ENCODE assay signal across 8 mouse cellular contexts in the genomic region with DNA sequence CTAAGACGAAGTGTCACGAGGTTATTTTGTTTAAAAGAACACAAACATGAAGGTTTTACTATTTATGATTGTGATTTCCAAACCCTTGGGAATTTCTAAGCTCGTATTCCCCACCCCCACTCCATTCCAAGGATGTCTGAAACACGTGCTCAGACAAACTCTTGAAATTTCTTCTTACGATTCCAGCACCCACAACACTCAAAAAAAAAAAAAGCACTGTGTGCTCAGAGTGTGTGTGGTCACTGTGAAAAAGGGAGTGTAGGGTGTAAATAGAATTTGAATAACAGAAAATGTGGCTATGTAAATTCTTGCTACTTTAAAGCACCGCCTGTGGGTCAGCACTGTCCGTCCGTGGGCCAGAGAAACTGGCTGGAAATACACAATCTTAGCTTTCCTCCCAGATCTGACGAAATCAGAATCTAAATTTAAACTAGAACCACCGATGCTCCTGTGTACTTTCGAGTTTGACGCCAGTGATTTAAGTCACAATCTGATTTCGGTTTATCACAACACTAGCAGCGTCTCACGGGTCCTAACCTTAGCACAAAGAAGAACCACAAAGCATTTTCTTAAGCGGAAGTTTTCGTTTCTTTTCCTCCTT. TPM values are rescaled to one million over a fixed set of nuclear protein-coding genes. Genes with fewer than 3 reads are reported as not detected.
A peak's percentile ranks its signal among the peaks of the same experiment; 100 is the strongest.
DNase-seq lines count a peak whose midpoint lies in the region; ATAC-seq and TF ChIP-seq lines count a peak whose summit lies in the region.

No protein-coding gene starts in this region.

- H3K4me3 ChIP-seq in layer of hippocampus, adult 2 months = peak overlapping the region; percentile 68
- peak overlapping the region; percentile 99 for H3K4me3 ChIP-seq in bone marrow macrophage, adult 2 months (ENCODE audit: insufficient read depth, low read length)
- peak overlapping the region; percentile 72 for H3K4me3 ChIP-seq in heart, postnatal 0 days (ENCODE audit: low read depth, low read length)
- H3K4me3 ChIP-seq in lung, embryonic 14.5 days (ENCODE audit: low read depth, low read length) = peak overlapping the region; percentile 62
- peak overlapping the region; percentile 54 for H3K4me3 ChIP-seq in stomach, embryonic 14.5 days (ENCODE audit: low read depth, low read length)

- H3K9ac ChIP-seq in heart, postnatal 0 days (replicated peaks; ENCODE audit: low read depth, low read length) = peak overlapping the region; percentile 78
- H3K9ac ChIP-seq in lung, embryonic 14.5 days = peak overlapping the region; percentile 88
- peak overlapping the region; percentile 43 for H3K9ac ChIP-seq in stomach, embryonic 14.5 days (replicated peaks; ENCODE audit: low read depth, low read length)

- no peak for TF ChIP-seq CTCF in layer of hippocampus, adult 2 months (conservative IDR thresholded peaks at IDR 0.05)
- TF ChIP-seq CTCF in bone marrow macrophage, adult 2 months (IDR thresholded peaks at IDR 0.05; ENCODE audit: low read depth, low read length) = no peak
- no peak for TF ChIP-seq CTCF in heart, postnatal 0 days (IDR thresholded peaks at IDR 0.05; ENCODE audit: low read depth)
- no peak for TF ChIP-seq CTCF in lung, embryonic 14.5 days (IDR thresholded peaks at IDR 0.05; ENCODE audit: low read depth)

- 15% methylated on average over 17 of the region's 17 CpGs for WGBS in heart, postnatal 0 days
- WGBS in lung, embryonic 14.5 days = 13% methylated on average over 17 of the region's 17 CpGs
- WGBS in stomach, embryonic 14.5 days = 20% methylated on average over 17 of the region's 17 CpGs

- DNase-seq in layer of hippocampus, adult 2 months (ENCODE audit: low spot score in 2 of 2) = no peak
- DNase-seq in layer of hippocampus, adult 9-10 months (ENCODE audit: low spot score) = no peak
- no peak for DNase-seq in heart, postnatal 0 days (ENCODE audit: low spot score)
- peak; percentile 62 for DNase-seq in lung, embryonic 14.5 days
- DNase-seq in cerebellum, adult 11 months = no peak
- no peak for DNase-seq in spleen, postnatal 4 days (ENCODE audit: low spot score in 2 of 2)

- no peaks in the 10 kb centered on the region for H3K9me3 ChIP-seq in heart, postnatal 0 days (replicated peaks; ENCODE audit: control insufficient read depth, low read length)
- no peaks in the 10 kb centered on the region for H3K9me3 ChIP-seq in lung, embryonic 14.5 days (ENCODE audit: low read depth, low read length)
- H3K9me3 ChIP-seq in stomach, embryonic 14.5 days (ENCODE audit: control insufficient read depth, low read depth, low read length) = no peaks in the 10 kb centered on the region

- peak overlapping the region; percentile 64 for H3K4me2 ChIP-seq in heart, postnatal 0 days (ENCODE audit: low read depth, low read length)
- peak overlapping the region; percentile 63 for H3K4me2 ChIP-seq in lung, embryonic 14.5 days
- H3K4me2 ChIP-seq in stomach, embryonic 14.5 days (replicated peaks; ENCODE audit: low read depth, low read length) = peak overlapping the region; percentile 41

- H3K36me3 ChIP-seq in heart, postnatal 0 days (replicated peaks; ENCODE audit: control insufficient read depth, insufficient read depth, low read length) = no peaks in the 10 kb centered on the region
- no peaks in the 10 kb centered on the region for H3K36me3 ChIP-seq in lung, embryonic 14.5 days (ENCODE audit: insufficient read depth)
- H3K36me3 ChIP-seq in stomach, embryonic 14.5 days (ENCODE audit: control insufficient read depth, insufficient read depth, low read length) = no peaks in the 10 kb centered on the region

- ATAC-seq in heart, postnatal 0 days (ENCODE audit: insufficient read depth, low read depth) = no peak
- ATAC-seq in lung, embryonic 14.5 days (ENCODE audit: insufficient read depth) = peak; percentile 27; the same call in 1 of the 2 replicates
- no peak for ATAC-seq in stomach, embryonic 14.5 days (ENCODE audit: insufficient number of reproducible peaks, insufficient read depth, low FRiP score, low read depth)

- no peaks in the 10 kb centered on the region for H3K27me3 ChIP-seq in heart, postnatal 0 days (ENCODE audit: control insufficient read depth, insufficient read depth, low read length)
- H3K27me3 ChIP-seq in lung, embryonic 14.5 days (ENCODE audit: insufficient read depth, low read length) = no peaks in the 10 kb centered on the region
- no peaks in the 10 kb centered on the region for H3K27me3 ChIP-seq in stomach, embryonic 14.5 days (ENCODE audit: control insufficient read depth, insufficient read depth, low read length)

- H3K4me1 ChIP-seq in bone marrow macrophage, adult 2 months (ENCODE audit: control insufficient read depth, insufficient read depth, low read length) = peaks cover 7% of the 10 kb centered on the region
- no peaks in the 10 kb centered on the region for H3K4me1 ChIP-seq in heart, postnatal 0 days (ENCODE audit: control insufficient read depth, insufficient read depth)
- no peaks in the 10 kb centered on the region for H3K4me1 ChIP-seq in lung, embryonic 14.5 days (ENCODE audit: insufficient read depth)
- no peaks in the 10 kb centered on the region for H3K4me1 ChIP-seq in stomach, embryonic 14.5 days (ENCODE audit: control insufficient read depth, insufficient read depth, low read length)

- TF ChIP-seq POLR2A in bone marrow macrophage, adult 2 months (IDR thresholded peaks at IDR 0.05; ENCODE audit: borderline replicate concordance, low read depth, low read length) = no peak

- no peak for TF ChIP-seq EP300 in heart, postnatal 0 days (IDR thresholded peaks at IDR 0.05; ENCODE audit: low read depth)

- H3K27ac ChIP-seq in layer of hippocampus, adult 2 months = peak overlapping the region; percentile 95
- peak overlapping the region; percentile 97 for H3K27ac ChIP-seq in bone marrow macrophage, adult 2 months (ENCODE audit: insufficient read depth, low read depth, low read length)
- H3K27ac ChIP-seq in heart, postnatal 0 days (ENCODE audit: low read depth) = peak overlapping the region; percentile 95
- peak overlapping the region; percentile 95 for H3K27ac ChIP-seq in lung, embryonic 14.5 days (ENCODE audit: low read depth)
- H3K27ac ChIP-seq in stomach, embryonic 14.5 days (ENCODE audit: low read length) = peak overlapping the region; percentile 66

RNA-seq across cellular contexts. Expression of a gene that starts 0.8 kb away (rescaled TPM):
- total RNA-seq in layer of hippocampus, adult 2 months (2021) = 10 to 100 TPM; 34.0 to 34.1 TPM
- 23.8 and 26.7 TPM in 2 replicates for polyA plus RNA-seq in bone marrow macrophage, adult 2 months (2012; ENCODE audit: insufficient read depth, insufficient read length, missing spikeins)
- 2.5 and 3.9 TPM in 2 replicates for total RNA-seq in heart, postnatal 0 days (2014; rRNA removed; ENCODE audit: low replicate concordance)
- polyA plus RNA-seq in heart, postnatal 0 days (2015; fragmentation: Nextera tagmentation; extraction: Ambion mirVana) = 7.4 and 8.5 TPM in 2 replicates
- polyA plus RNA-seq in lung, embryonic 14.5 days (2014; fragmentation: Nextera tagmentation; extraction: Ambion mirVana) = 24.8 and 25.3 TPM in 2 replicates
- 23.5 and 24.3 TPM in 2 replicates for polyA plus RNA-seq in stomach, embryonic 14.5 days (2014; fragmentation: Nextera tagmentation; extraction: Ambion mirVana)

RNA-seq across cellular contexts. Expression of a gene that starts 28.9 kb away (rescaled TPM):
- under 1 TPM in 1 of 2 experiments, not detected in 1; 0.93 TPM for total RNA-seq in layer of hippocampus, adult 2 months (2021)
- polyA plus RNA-seq in bone marrow macrophage, adult 2 months (2012; ENCODE audit: insufficient read depth, insufficient read length, missing spikeins) = 2.5 and 3.0 TPM in 2 replicates
- 1.4 and 2.6 TPM in 2 replicates for total RNA-seq in heart, postnatal 0 days (2014; rRNA removed; ENCODE audit: low replicate concordance)
- 1.6 and 1.7 TPM in 2 replicates for polyA plus RNA-seq in heart, postnatal 0 days (2015; fragmentation: Nextera tagmentation; extraction: Ambion mirVana)
- 6.4 and 6.8 TPM in 2 replicates for polyA plus RNA-seq in lung, embryonic 14.5 days (2014; fragmentation: Nextera tagmentation; extraction: Ambion mirVana)
- polyA plus RNA-seq in stomach, embryonic 14.5 days (2014; fragmentation: Nextera tagmentation; extraction: Ambion mirVana) = 5.4 and 6.5 TPM in 2 replicates
